ENCODE assay signal across 14 mouse cellular contexts in genomic region chr10:95215324-95215723, GRCm38 (mm10).
A peak's percentile ranks its signal among the peaks of the same experiment; 100 is the strongest.
DNase-seq lines count a peak whose midpoint lies in the region.
"Had no signal": no experiment of that assay in that cellular context is flagged by ENCODE, and none has a peak within 500 bp of the region (broad histone marks: within the 10 kb centered on the region; RNA-seq: fewer than 3 reads in every experiment).

No protein-coding gene starts in this region.

- 55% methylated on average over 15 of the region's 15 CpGs for WGBS in large intestine, adult 2 months

- intact Hi-C loops in left cerebral cortex, postnatal 4 days (cut with DNase I), result no loop called here
- intact Hi-C loops in left cerebral cortex, postnatal 14 days (cut with DNase I), result no loop called here

- peak; percentile 45 to 48 for DNase-seq in cerebellum, postnatal 10 days
- DNase-seq in cerebellum, adult 11 months, result no peak
- peak; percentile 32 for DNase-seq in left cerebral cortex, postnatal 4 days
- no peak for DNase-seq in left cerebral cortex, postnatal 14 days (ENCODE audit: low spot score in 2 of 2)
- DNase-seq in R1 (ENCODE audit: low read depth, low spot score), result peak; percentile 53
- DNase-seq in large intestine, adult 2 months (ENCODE audit: low read depth, low spot score), result peak; percentile 25
- no peak for DNase-seq in right cerebral cortex, postnatal 4 days
- DNase-seq: adrenal gland, adult 2 months; cerebellum, adult 2 months; cerebellum, adult 9-11 months; gastrocnemius, postnatal 10 days; gastrocnemius, postnatal 36 days; heart, adult 2 months; kidney, adult 18-20 months had no signal

Comparison
In these comparisons a context has a peak if more than half of its experiments do, and no peak if none do; other contexts are left out.
1. DNase-seq: peak in cerebellum, postnatal 10 days (2 of 2), left cerebral cortex, postnatal 4 days (single experiment), R1 (single experiment) and large intestine, adult 2 months (single experiment); none in cerebellum, adult 11 months (single experiment), left cerebral cortex, postnatal 14 days (0 of 2) and right cerebral cortex, postnatal 4 days (single experiment).